Mouse (Mus musculus): ENCODE measurements at regions not wholly inside any gene's neighbourhood (a gene's known extent, or its start where the extent isn't known, plus 50 kb on each side); places are given as distances from the start of the nearest gene placed in this dataset.
A peak's percentile ranks its signal among the peaks of the same experiment; 100 is the strongest.

DNA sequence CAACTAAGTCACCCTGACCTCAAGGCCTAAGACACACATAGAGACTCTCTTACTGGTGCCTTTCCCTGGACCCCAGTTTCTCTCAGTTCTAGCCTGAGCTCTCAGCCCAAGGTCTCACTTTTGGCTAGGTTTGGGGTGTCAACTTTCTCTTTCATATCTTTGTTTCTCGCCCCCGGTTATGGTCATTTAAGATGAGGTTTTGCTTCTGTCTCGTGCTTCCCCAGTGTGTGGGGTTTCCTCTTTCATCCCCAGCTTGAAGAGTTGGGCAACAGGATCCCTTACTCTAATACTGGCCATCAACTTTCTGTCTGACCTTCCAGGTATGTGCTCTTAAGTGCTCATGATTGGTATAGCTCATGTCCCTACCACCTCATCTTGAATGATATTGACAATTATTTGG lies 67.5 kb downstream of the Lmo4 start:
- no peak for DNase-seq

DNA sequence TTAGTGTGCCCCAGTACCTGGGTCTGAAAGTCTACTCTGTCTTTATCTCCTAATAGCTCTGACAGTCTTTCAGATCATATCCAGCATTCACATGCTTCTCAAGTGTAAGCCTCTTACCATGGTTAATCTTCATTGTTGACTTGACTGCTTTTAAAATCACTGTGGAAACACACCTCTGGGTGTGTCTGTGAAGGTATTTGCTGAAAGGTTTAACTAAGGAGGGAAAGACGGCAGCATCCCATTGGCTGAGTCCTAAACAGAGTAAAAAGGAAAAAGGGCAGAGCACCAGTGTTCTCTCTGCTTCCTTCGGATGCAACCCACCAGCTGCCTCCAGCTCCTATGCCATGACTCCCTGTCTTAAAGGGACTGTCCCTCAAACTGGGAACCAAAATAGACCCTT lies 68.6 kb downstream of the Lmo4 start:
- DNase-seq = no peak

DNA sequence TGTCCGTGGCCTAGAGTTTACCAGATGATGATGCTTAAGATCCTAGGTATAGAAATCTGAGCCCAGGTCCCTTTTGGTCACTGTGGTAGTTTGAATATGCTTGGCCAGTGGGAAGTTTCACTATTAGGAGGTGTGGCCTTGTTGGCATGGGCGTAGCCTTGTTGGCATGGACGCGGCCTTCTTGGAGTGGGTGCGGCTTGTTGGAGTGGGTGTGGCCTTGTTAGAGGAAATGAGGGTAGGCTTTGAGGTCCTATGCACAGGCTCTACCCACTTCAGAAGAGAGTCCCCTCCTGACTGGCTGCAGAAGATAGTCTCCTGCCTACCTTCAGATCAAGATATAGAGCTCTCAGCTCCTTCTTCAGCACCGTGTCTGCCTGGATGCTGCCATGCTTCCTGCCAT lies 69.4 kb downstream of the Lmo4 start:
- no peak for DNase-seq

DNA sequence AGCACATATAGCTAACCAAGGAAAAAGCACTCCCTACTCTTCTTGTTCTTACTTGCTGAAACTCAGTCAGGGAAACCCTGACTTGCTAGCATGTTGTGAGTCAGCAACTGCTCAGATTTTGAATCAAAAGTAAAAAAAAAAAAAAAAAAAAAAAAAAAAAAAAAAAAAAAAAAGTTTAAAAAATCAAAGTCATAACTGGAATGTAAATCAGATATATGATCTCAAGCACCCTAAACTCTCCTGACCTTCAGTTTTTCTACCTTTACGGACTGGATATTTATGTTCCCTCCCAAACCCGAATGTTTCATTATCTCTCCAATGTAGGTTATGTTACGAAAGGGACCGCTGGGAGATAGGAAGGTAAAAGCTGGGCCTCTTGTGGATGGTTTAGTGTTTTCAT lies 77.0 kb downstream of the Lmo4 start:
- no peak for DNase-seq

DNA sequence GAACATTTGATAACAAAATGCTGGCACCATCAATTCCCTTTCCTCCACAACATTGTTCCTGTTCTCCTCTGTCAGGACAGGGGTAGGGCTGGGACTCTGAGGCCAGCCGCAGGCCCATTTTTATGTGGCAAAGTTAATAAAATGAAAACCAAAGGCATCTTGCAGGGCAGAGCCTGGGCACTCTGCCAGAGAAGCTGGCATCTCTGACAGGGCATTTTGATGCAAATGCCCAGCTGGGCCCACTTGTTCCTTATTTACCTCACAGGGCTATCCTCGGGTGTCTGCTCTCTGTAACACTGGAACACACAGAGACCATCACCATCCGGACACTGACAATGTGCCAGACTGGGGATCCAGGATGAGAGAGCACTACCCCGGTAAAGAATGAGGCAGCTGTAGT lies 80.7 kb downstream of the Lmo4 start:
- DNase-seq = peak; percentile 68 to 73

DNA sequence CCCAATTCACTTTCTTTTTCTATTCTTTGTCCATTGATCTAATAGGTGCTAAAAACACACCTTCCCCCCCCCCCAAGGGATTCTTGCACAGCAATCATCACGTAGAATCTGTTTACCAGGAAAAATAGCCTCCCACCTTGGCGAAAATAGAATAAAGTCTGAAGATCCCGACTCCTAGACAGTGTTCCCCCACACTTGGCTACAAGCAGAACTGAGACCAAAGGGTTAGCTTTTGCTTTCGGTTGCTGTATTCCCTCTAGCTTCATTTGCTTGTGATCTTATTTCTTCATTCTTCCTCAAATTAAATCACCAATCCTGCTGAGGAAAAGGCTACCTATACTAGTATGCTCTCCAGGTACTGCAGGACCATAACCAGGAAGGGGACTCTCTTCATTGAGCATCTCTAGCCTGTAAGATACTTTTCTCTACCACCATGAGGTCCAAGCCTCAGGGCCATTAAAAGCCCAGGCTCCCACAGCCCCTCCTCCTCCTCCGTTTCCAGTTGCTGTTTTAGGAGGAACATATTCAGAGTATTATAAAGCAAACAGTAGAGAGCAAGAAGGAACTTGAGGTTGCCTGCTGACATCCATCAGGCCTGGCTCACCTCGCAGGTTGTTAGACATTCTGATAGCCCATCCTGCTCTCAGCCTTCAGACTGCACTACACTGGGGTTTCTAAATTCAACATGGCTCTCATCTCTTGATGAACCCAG lies 81.5 kb downstream of the Lmo4 start:
- DNase-seq = no peak

DNA sequence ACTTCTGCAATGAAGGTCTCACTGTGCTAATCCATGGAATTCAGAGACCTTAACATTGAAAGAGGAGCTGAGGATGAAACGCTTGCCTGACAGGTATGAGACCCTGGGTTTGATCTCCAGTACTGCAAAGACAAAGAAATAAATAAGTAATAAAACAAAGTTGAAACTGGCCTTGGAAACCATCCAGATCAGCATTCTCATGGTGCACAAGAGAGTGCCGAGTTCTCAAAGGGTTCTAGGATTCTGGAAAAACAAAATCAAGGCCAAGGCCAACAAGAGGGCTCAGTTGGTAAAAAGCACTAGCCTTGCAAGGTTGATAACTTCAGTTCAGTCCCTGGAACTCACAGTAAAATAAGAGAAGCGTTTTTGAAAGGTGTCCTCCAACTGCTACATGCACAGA lies 85.9 kb downstream of the Lmo4 start:
- DNase-seq = no peak

DNA sequence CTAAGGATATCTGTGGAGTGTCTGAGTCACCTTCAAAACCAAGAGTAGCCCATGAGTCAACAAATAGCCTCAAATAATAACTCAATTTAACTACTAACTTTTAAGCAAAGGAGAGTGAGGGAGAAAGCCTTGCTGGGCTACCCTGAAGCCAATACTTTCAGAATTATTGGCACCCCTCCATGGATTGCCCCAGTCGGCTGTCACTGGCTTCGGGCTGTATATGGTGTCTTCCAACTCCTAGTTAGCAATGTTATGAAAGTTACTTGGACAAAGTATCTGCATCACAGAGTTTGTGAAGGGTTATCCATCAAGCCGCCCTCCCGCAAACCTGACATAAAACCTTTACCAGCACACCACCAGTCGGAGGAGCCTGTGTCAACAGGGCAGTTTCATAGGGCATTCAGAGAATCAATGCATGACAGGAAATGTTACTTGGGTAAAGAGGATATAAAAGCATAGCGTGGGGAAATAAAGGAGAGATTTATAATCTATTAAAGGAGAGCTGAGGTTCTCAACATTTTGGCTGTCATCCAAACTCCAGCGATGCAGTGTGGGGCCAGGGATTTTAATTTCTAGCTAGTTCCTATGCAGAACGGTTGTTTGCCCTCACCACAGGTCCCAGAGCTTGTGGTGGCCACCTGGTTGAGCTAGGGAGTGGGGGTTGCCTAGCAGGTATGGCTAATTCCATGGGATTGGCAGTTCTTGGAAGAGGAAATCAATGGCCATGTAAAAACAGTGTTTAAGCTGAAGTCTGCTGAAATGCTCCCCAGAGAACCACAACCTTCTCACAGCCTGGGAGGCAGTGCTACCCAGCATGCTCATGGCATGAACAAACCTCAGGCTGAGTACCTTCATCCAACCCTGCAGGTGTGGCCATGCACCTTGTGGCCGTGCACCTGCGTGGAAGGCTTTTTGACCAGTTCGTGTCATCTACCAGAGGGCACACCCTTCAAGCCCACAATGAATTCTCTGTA lies 91.1 kb downstream of the Lmo4 start:
- DNase-seq = no peak

DNA sequence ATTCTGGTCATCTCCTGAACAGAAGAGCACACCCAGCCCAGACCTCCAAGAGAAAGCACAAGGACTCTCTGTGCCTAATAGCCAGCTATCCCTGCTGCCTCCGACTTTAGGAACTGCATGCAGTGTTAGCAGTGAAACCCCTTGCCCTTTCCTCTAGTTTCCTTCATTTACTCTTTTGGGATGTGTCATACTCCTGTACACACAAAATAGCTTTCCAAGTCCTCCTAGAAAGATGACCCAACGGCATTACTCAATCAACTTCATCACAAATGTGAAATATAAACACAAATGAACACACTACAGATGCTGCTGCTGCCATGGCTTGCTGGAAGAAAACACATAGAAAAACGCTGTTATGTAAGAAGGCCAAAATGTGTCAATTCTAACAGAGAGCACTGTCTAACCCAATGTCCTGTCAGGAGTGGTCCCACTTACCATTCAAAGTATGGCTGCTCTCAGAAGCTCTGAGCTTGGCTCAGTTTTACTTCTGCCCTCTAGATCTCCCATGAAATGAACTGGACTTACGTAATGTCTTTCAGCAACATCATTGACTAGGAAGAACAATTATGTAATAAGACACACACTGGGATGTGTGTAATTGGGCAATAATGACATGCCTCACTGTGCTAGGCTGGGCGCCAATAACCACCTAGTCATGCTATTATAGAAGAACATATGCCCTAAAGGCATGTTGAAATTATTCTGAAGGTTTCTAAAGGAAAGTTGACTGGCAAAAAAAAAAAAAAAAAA lies 94.5 kb downstream of the Lmo4 start:
- no peak for DNase-seq

DNA sequence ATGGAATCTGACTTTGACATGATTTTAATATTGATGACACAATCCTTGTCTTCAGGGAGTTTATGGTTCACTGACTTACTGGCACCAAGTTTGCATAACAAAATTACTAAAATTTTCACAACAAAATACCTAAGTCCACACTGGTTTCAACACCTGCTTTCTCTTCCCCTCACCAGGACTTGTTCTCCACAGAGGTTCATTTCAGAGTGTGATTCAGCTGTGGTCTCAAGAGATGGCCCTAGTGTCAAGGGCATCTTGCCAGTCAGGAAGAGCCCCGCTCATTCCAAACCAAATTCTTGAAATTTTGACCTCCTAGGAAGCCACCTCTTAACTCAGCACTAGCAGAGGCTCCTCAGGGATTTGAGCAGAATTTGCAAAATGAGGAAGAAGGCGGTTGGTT lies 95.3 kb downstream of the Lmo4 start:
- no peak for DNase-seq

DNA sequence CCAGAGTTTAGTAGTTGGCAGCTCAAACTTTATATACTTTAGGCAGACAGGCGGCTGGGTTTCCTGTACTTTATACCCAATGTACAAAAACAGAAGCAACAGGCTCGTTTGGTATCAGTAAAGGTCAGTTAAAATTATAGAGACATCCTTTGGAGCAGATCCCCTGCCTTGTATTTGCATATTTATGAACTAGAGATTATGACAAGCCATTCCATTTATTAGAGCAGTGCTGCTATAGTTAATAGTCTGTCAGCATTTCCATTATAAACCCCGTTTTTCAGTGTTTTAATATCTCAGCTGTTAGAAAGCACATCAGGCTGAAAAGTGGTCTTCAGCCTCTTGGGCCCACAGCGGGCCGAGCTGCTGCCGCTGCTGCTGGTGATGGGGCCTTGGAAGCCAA lies 96.7 kb downstream of the Lmo4 start:
- no peak for DNase-seq

DNA sequence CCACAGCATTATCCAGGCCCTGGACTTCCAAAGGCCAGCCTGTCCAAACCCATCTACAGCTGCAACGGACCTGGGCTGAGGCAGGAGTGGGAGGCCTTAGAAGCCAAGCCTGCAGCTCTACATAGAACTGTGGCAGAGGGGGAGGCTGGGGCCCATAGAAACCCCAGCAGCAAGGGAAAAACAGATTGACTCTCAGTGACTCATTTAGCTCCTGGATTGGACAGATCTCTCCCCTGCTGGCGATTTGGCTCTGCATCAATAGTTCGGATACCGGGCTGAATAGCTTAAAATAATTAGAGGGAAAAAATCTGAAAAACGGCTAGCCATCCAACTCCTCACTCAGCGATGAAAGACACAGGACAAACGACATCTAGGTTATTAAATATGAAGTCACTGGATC lies 97.4 kb downstream of the Lmo4 start:
- DNase-seq = peak; percentile 83 to 90

DNA sequence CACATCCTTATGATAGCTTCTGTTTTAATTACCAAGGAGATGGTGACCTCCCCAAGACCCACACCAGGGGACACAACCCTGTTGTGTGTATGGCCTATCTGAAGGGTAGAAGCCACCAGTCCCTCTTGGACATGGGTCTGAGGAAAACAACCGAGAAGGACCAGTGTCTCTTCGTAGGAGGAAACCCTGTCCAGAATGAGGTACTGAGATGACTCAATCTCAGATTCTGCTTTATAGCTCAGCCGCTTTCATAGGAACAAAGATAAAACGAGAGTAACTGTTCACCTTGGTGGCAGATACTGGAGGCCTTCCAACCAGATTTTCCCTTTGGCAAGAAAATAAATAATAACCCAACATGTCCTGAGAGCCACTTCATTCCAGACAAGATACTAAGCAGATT lies 100.7 kb downstream of the Lmo4 start:
- no peak for DNase-seq

DNA sequence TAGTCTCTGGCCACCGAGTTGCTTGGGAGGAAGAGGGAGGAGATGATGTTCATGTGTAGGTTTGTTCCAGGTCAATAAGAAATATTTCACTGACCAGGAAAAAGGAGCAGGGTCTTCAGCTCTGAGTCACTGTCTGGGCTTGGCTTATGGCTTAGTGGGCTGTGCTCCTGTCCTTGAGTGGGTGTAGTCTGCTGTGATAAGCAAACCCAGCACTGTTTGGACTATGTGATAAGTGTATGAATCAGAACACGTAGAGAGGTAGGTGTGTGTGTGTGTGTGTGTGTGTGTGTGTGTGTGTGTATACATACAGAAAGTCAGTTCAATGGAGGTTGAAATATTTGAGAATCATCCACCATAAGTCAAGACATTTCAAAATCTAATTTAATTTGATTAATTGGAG lies 105.6 kb downstream of the Lmo4 start:
- DNase-seq = no peak

DNA sequence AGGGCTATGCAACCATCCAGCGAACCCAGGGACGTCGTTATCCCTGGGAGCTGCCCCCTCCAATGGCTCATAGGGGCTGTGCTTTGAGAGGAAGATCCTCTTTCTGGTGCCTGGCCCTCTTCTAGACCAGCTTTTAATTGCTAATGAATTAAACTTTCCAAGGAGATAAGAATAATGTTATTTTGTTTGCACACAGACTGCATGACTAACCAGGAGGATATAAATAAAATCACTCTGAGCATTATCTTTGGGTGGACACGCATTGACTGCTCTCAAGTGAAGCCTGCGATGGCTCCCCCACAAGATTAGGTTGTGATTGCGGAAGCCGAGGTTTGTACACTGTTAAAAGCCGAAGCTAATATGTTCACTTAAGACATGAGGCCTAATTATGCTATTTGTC lies 106.3 kb downstream of the Lmo4 start:
- DNase-seq = no peak

DNA sequence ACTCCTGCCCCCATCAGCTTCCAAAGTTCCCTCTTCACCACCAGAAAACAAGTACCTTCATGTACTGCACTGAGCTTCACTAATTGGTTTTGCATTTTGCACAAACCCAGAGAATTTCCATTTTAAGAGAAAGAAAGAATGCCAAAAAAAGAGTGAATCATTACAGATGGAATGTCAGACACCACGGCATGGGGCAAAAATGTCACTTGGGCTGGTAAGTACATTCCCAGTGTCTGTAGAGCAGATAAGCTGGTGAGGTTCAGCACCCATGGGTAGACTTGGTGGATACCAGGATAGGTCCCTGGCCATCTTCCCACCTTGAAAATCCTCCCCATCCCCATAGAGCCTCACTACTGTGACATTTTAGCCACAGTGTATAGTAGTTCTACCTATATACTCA lies 113.8 kb downstream of the Lmo4 start:
- DNase-seq = no peak

DNA sequence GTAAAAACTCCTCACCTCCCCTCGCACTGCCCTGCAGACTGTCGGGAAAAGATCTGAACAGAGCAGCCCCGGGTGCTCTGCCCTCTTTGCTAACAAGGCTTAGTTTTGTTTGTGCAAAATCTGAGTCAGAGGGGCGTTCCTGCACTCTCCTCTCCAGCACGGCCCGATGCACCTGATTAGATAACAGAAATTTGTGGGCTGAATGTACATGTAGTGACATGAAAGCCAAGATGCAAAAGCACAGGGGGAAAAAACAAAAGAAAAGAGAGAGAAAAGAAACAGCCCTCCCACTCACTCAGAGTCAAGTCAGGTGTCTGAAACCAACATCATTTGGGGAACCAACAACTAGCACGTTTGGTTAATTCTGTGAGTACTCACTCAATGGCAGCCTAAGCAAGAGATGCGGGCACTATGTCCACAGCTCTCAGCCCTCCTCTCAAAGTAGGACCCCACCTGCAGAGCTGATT lies 115.2 kb downstream of the Lmo4 start:
- DNase-seq = no peak

DNA sequence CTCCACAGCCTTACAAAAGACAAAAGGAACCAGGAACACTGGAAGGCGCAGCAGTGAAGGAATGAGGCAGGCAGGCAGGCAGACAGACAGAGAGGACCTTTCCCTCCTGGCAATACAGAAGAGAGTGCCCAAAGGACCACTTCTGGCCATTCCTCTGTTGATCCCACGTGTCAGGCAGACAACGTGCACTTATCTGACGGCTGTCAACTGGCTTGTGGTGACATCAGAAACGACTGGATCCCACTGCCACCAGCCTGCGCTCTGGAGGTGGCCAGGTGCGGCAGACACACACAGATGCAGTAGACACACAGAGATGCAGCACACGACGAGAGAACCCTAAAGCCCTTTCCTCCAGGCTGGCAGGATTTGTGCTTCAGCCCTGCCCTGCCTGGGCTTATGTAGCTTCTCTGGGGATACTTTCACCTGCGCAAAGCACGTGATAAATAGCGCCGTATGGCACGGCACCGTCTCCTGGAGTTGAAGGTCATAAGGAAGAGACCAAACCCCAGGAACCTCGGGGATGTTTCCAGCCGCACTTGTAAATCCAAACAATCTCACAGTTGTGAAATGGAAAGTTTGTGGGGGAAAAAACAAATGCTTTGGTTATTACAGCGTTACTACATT lies 116.6 kb downstream of the Lmo4 start:
- no peak for DNase-seq

DNA sequence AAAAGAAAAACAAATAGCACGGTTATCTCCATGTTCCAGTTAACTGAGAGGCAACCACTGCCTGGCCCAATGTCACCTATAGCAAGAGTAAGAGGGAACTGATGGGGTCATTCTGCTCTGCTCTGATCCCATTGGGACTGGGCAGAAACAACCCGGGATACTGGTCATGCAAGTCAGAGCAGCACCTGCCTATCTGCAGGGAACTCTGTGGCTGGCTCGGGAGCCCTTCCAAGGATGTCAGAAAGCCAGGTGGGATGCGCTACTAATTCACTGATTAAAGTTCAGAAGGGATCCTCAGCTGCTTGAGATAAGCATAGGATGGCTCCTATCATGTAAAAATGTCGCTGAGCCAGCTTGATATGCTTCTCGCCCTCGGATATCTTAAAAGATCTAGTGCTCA lies 117.2 kb downstream of the Lmo4 start:
- DNase-seq = no peak

DNA sequence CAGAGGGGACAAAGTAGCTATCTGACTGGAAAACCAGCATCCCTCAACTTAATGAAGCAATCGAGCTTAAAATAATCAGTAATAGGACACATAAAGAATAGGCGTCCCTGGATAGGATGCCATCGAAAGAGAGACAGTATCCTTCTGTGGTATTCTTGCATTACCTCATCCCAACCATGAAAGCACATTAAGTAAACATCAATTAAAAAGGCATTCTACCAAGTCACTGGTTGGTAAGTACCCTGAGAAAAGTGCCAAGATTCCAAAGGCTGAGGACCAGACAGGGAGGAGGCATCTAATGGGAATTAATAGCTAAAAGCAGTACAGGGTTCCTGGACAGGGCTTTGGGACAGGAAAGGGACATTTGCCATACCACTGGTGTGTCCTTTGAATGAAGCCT lies 118.8 kb downstream of the Lmo4 start:
- DNase-seq = no peak

DNA sequence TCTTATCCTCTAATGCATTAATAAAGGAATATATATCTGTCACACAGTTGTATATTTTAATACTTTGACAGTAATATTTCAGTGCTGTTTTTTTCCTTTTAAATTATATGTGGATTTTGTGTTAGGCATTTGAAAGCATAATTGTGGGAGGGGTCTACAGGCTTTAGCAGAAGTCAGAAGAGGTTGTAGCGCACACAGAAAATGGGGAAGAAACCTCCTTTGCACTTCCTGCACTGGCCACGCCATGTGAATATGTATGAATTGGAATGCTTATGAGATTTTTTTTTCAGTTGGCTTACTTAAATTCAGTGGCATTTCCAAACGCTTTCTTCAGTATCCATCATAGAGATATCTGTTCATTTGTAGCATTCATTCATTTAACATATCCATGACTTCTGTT lies 125.1 kb downstream of the Lmo4 start:
- DNase-seq = no peak

DNA sequence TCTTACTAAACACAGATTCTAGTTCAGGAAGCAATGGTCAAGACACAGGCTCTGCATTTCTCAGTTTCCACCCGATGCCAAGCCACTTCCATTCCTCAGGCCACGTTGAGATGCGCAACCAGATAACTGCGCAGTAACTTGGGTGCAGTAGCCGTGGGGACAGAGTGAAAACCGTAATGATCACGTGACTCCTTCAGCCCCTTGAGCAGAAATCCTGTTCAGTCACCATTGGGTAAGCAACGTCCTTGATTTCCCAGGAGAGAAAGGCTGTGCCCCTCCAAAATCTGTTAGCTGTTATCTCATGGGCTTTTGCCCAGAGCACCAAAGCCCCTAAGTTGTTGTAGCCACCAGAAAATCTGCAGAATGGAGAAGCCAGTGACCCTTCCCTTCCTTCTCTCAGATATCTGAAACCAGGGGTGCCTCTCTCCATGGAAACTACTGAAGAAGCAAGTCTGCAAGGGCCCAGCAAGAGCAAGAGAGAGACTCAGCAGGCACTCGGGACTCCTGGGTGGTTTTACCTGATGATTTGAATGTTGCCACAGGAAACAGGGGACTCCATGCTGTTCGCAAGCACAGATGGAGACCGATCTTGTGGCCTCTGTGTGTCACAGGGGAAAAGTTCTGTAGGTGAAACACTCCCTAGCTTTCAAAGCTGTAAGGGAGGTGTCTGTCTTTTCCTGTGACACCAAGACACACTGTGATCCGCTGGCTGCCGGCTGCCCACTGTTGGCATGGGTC lies 126.7 kb downstream of the Lmo4 start:
- no peak for DNase-seq

Measured in cerebellum, postnatal 14 days (tissue).